Mouse (Mus musculus): ENCODE results near the gene Apln. TPM values are rescaled to one million over a fixed set of nuclear protein-coding genes. Genes with fewer than 3 reads are reported as not detected.
A peak's percentile ranks its signal among the peaks of the same experiment; 100 is the strongest.

Apln gene
- total RNA-seq, 2 experiments from 2014 or later, result 13.1 to 32.7 TPM

DNA sequence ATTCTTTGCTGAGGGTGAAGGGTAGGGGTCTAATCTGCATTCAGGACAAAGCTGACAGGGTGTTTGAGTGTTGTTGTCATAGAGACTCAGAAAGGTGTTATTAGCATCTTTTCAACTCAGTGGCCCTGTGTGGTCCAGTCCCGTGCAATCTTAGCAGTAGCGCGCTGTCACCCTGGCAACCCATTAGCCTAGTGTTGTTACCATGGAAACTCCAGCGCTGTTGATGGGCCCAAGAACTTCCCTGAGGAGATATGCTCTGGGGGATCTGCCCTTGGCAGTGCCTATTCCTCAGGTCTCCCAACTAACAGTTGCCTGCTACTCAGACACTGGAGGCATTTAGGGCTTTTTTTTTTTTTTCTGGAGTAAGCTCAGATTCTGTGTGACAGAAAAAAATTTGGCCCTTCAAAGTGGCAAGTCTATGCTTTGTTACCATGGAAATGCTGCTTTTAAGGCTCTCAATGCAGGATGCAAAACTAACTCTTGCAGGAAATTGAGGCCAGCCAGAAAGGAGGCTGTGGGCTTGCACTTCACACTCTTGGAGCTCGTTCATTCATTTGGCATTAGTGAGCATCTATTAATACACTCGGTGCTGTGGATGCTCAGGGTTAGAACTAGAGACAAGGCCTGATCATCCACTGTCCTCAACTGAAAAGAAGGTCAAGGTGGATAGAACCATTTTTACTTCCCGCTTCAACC is 17.6 kb downstream of the Apln start:
- peak; percentile 45 to 54 for DNase-seq (ENCODE audit: extremely low spot score in 1 of 2, low spot score in 2 of 2)
- Histone ChIP-seq H3K4me3 (no peak overlapping the region), H3K27ac (peak overlapping the region; percentile 16; the same call in 1 of the 2 replicates)
- no peak for TF ChIP-seq CTCF (IDR thresholded peaks at IDR 0.05)
- intact Hi-C loops (cut with DNase I), result no loop called here

GRCm38 (mm10) chrX:48011656-48012055 is 23.0 kb downstream of the Apln start:
- intact Hi-C loops (cut with DNase I), result no loop called here
- H3K4me3 ChIP-seq, result no peak overlapping the region
- H3K27ac ChIP-seq, result no peak overlapping the region
- DNase-seq (ENCODE audit: extremely low spot score in 1 of 2, low spot score in 2 of 2), result no peak
- no peak for TF ChIP-seq CTCF (IDR thresholded peaks at IDR 0.05)

GRCm38 (mm10) chrX:48006062-48006461 is 28.6 kb downstream of the Apln start:
- no peak for DNase-seq (ENCODE audit: extremely low spot score in 1 of 2, low spot score in 2 of 2)
- intact Hi-C loops (cut with DNase I), result no loop called here
- Histone ChIP-seq H3K4me3 (no peak overlapping the region), H3K27ac (no peak overlapping the region)
- TF ChIP-seq CTCF (IDR thresholded peaks at IDR 0.05), result no peak

DNA sequence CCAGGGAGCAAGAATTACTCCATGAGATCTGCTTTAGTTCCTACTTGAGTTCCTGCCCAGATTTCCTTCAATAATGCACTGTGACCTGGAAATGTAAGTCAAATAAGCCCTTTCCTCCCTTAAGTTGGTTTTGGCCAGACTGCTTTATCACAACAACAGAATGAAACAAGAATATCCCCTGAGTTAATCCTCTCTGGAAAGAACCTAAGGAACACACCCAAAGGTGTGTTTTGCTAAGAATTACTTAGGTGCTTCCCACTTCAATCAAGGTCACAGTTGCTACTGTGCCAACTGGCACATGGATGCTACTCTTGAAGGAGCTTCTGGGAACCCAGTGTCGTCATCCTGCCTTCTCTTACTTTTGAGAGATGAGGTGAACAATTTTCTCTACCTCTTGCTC is 29.9 kb downstream of the Apln start:
- no peak overlapping the region for H3K4me3 ChIP-seq
- intact Hi-C loops (cut with DNase I), result no loop called here
- no peak overlapping the region for H3K27ac ChIP-seq
- no peak for TF ChIP-seq CTCF (IDR thresholded peaks at IDR 0.05)
- no peak for DNase-seq (ENCODE audit: extremely low spot score in 1 of 2, low spot score in 2 of 2)

- TF ChIP-seq CTCF (IDR thresholded peaks at IDR 0.05), result no peak
- DNase-seq (ENCODE audit: extremely low spot score in 1 of 2, low spot score in 2 of 2), result no peak
- intact Hi-C loops (cut with DNase I), result no loop called here
- H3K4me3 ChIP-seq, result no peak overlapping the region
- no peak overlapping the region for H3K27ac ChIP-seq
Measured at GRCm38 (mm10) chrX:48001151-48001550, 33.5 kb downstream of the Apln start.

DNA sequence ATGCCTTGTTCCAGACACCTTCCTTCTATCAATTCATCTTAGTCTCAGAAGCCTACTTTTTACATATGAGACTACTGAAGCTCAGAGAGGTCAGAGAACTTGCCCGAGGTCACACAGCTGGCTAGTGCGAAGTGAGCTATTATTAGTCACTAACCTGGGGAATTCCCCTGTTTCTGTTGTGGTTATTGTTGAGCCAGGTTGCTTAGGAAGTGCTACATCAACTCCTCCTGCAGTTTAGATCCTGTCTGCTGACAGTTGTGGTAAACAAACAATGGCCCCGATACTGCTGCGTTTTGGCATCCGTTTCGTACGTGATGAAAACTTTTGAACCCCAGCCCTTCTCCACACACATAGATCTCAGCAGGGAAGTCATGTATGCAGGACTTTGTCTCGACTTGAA is 36.2 kb downstream of the Apln start:
- no peak for TF ChIP-seq CTCF (IDR thresholded peaks at IDR 0.05)
- intact Hi-C loops (cut with DNase I), result no loop called here
- DNase-seq (ENCODE audit: extremely low spot score in 1 of 2, low spot score in 2 of 2), result no peak
- H3K4me3 ChIP-seq, result no peak overlapping the region
- H3K27ac ChIP-seq, result no peak overlapping the region

GRCm38 (mm10) chrX:47992606-47993005 is 42.0 kb downstream of the Apln start:
- TF ChIP-seq CTCF (IDR thresholded peaks at IDR 0.05), result peak; percentile 85
- DNase-seq (ENCODE audit: extremely low spot score in 1 of 2, low spot score in 2 of 2), result peak; percentile 62 to 83
- Histone ChIP-seq H3K27ac (no peak overlapping the region), H3K4me3 (no peak overlapping the region; the same call in 1 of the 2 replicates)
- intact Hi-C loops (cut with DNase I), result loop anchor here (1.0 to 5.0 kb wide), 3 partner anchors 132 to 418 kb away; partner anchors contain the start of gene Utp14a

GRCm38 (mm10) chrX:47988024-47988423 is 46.6 kb downstream of the Apln start:
- no peak for DNase-seq (ENCODE audit: extremely low spot score in 1 of 2, low spot score in 2 of 2)
- no peak for TF ChIP-seq CTCF (IDR thresholded peaks at IDR 0.05)
- Histone ChIP-seq H3K27ac (no peak overlapping the region), H3K4me3 (no peak overlapping the region)
- intact Hi-C loops (cut with DNase I), result loop anchor here (5.0 kb wide), 2 partner anchors 394 to 544 kb away; no protein-coding TSS in a partner anchor

GRCm38 (mm10) chrX:47985000-47985619 is 49.5 kb downstream of the Apln start:
- intact Hi-C loops (cut with DNase I), result loop anchor here (5.0 kb wide), 3 partner anchors 397 to 547 kb away; partner anchors contain the start of gene Elf4
- peak; percentile 39 to 47 for DNase-seq (ENCODE audit: extremely low spot score in 1 of 2, low spot score in 2 of 2)
- H3K27ac ChIP-seq, result no peak overlapping the region
- peak; percentile 68 for TF ChIP-seq CTCF (IDR thresholded peaks at IDR 0.05)
- no peak overlapping the region for H3K4me3 ChIP-seq

DNA sequence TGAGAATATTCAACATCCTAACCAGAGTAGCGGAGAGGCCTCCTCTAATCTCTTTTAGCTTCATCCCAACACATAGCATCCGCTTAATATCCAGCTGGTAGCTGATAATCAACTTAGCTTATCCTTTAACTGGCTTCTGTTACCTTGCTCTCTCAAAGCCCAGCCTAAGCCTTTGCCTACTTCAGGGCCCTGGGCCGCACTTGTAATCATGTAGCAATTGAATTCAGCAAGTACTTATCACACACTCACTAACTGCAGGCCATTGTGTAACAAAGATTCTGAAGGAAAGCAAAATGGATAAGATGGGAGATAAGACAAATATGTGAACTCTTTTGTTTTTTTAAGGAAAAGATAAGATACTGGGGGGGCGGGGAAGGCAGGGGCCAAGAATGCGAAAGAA is 57.6 kb downstream of the Apln start:
- TF ChIP-seq CTCF (IDR thresholded peaks at IDR 0.05), result no peak
- DNase-seq (ENCODE audit: extremely low spot score in 1 of 2, low spot score in 2 of 2), result no peak
- intact Hi-C loops (cut with DNase I), result no loop called here
- Histone ChIP-seq H3K27ac (no peak overlapping the region), H3K4me3 (no peak overlapping the region)

- intact Hi-C loops (cut with DNase I), result no loop called here
- Histone ChIP-seq H3K27ac (no peak overlapping the region), H3K4me3 (no peak overlapping the region)
- DNase-seq (ENCODE audit: extremely low spot score in 1 of 2, low spot score in 2 of 2), result peak; percentile 8 to 22
- no peak for TF ChIP-seq CTCF (IDR thresholded peaks at IDR 0.05)
Measured at GRCm38 (mm10) chrX:47976551-47976950, 58.1 kb downstream of the Apln start.

Other genes with a start within 250 kb of the Apln start
- gene Smarca1, start 141.9 kb downstream of the Apln start, total RNA-seq (2021), result 10 to 100 TPM; 45.6 to 46.0 TPM
- 10 to 100 TPM; 52.9 to 56.7 TPM for gene Ocrl, start 122.5 kb downstream of the Apln start, total RNA-seq (2021)
- under 1 TPM; 0.18 to 0.79 TPM for gene Xpnpep2, start 73.9 kb upstream of the Apln start, total RNA-seq (2021)
- 1 to 10 TPM; 1.1 to 1.3 TPM for gene Sash3, start 111.6 kb upstream of the Apln start, total RNA-seq (2021)
- gene Zdhhc9, start 174.0 kb upstream of the Apln start, total RNA-seq (2021), result 10 to 100 TPM; 44.9 to 46.5 TPM
- 10 to 100 TPM; 15.5 to 19.2 TPM for gene Utp14a, start 222.0 kb upstream of the Apln start, total RNA-seq (2021)